Mouse (Mus musculus): ENCODE measurements around the gene Lrba. TPM values are rescaled to one million over a fixed set of nuclear protein-coding genes. Genes with fewer than 3 reads are reported as not detected.
A peak's percentile ranks its signal among the peaks of the same experiment; 100 is the strongest.

Gene Lrba
- polyA plus RNA-seq, 1 experiment from 2014 or later = 5.7 TPM

DNA sequence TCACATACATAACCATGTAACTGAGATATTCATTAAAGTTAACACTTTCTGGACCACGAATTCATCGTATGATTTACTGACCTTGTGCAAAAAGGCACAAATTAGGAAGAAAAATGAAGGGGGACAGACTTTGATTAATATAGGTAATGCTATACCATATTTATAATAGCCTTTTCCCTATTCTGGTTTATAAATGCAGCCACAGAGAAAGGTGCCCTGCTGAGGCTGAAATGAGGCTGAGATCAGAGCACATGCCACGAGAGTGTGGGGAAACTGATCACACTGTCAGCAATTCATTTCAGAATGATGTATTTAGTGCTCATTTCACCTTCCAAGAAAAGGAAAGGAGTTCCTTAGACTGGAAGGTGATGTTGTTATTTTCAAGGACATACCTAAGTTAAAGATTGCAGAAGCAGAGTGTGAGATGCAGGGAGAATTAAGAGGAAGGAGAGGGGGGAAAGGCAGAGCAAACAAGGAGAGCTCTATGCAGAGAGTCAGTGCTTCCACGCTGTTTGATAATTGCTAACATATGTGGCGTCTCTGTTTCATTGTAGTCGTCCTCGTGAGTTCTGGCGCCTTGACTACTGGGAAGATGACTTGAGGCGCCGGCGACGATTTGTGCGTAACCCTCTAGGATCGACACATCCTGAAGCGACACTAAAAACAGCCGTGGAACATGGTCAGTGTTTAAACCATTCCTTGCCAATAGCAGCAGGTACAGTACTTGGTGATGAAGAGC lies 307.2 kb downstream of the Lrba start:
- Histone ChIP-seq H3K9ac (no peak overlapping the region), H3K4me1 (replicated peaks) (peaks cover 8% of the 10 kb centered on the region), H3K27ac (replicated peaks) (peak overlapping the region; percentile 75), H3K27me3 (no peaks in the 10 kb centered on the region), H3K4me3 (no peak overlapping the region), H3K4me2 (peak overlapping the region; percentile 29), H3K9me3 (no peaks in the 10 kb centered on the region), H3K36me3 (no peaks in the 10 kb centered on the region)
- 33% methylated on average over 16 of the region's 16 CpGs for WGBS
- peak; percentile 51; the same call in 1 of the 2 replicates for ATAC-seq (ENCODE audit: low FRiP score, low read depth)

DNA sequence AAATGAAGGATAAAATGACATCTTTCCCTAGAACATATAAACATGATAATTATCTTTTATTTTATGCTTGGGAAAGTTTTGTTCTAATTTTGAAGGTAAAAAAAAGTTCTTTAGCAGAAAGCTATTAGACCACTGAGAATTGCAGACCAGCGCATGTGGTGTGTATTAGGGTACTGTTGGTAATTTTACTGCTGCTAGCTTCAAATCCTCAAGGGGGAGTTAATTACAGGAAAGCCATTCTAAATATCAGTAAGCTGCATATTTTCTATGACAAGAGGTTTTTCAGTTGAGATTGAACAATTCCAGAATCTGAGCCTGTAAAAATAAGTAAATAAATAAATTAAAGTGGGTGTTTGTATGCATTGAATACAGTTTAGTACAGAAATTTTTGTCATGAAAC lies 312.3 kb downstream of the Lrba start:
- Histone ChIP-seq H3K36me3 (no peaks in the 10 kb centered on the region), H3K9me3 (no peaks in the 10 kb centered on the region), H3K4me2 (no peak overlapping the region), H3K4me1 (replicated peaks) (peaks cover 21% of the 10 kb centered on the region), H3K27ac (replicated peaks) (no peak overlapping the region), H3K9ac (no peak overlapping the region), H3K4me3 (no peak overlapping the region), H3K27me3 (no peaks in the 10 kb centered on the region)
- WGBS = 44% methylated on average over 1 of the region's 1 CpGs
- ATAC-seq (ENCODE audit: low FRiP score, low read depth) = no peak

- H3K27ac ChIP-seq (replicated peaks) = peak overlapping the region; percentile 83
- H3K4me2 ChIP-seq = peak overlapping the region; percentile 43
- no peaks in the 10 kb centered on the region for H3K36me3 ChIP-seq
- no peaks in the 10 kb centered on the region for H3K9me3 ChIP-seq
- no peak overlapping the region for H3K4me3 ChIP-seq
- 21% methylated on average over 13 of the region's 13 CpGs for WGBS
- peaks cover 17% of the 10 kb centered on the region for H3K4me1 ChIP-seq (replicated peaks)
- ATAC-seq (ENCODE audit: low FRiP score, low read depth) = peak; percentile 69
- H3K9ac ChIP-seq = 0 out of 2 replicates have a peak overlapping the region, but pooled peaks have one; percentile 22
- no peaks in the 10 kb centered on the region for H3K27me3 ChIP-seq
These were observed 314.4 kb downstream of the Lrba start for GRCm38 (mm10) chr3:86538645-86539554.

GRCm38 (mm10) chr3:86539555-86540168 lies 315.2 kb downstream of the Lrba start:
- peak; percentile 57; the same call in 1 of the 2 replicates for ATAC-seq (ENCODE audit: low FRiP score, low read depth)
- Histone ChIP-seq H3K9me3 (no peaks in the 10 kb centered on the region), H3K36me3 (no peaks in the 10 kb centered on the region), H3K4me2 (peak overlapping the region; percentile 43), H3K4me3 (peak overlapping the region; percentile 9; the same call in 1 of the 2 replicates), H3K9ac (peak overlapping the region; percentile 26; the same call in 1 of the 2 replicates), H3K27ac (replicated peaks) (peak overlapping the region; percentile 83), H3K27me3 (no peaks in the 10 kb centered on the region), H3K4me1 (replicated peaks) (peaks cover 17% of the 10 kb centered on the region)
- 27% methylated on average over 11 of the region's 11 CpGs for WGBS

DNA sequence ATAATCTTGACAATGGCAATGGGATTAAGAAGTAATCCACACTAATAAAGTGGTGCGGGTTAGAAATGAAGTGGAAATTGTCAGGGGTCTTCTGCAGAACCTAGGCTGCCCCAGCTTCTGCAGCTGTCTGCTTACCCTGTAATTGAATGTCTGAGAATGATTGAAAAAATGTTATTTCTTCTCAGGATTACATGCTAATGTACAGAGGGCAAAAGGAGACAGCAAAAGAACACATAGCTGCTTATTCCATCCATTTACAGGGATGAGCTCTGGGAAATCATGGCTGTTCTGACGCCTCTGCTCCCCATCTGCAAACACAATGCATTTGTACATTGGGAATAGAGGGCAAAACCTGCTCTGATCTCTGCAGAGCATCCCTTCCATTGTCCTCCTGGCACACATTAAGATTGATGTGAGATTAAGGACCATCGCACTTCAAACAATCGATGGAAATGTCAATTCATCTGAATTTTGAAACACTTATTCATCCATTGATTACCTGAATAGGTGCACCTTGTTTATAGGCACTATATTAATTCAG lies 316.7 kb downstream of the Lrba start:
- Histone ChIP-seq H3K9ac (peak overlapping the region; percentile 20), H3K27ac (replicated peaks) (peak overlapping the region; percentile 81), H3K4me2 (peak overlapping the region; percentile 45), H3K27me3 (no peaks in the 10 kb centered on the region), H3K36me3 (no peaks in the 10 kb centered on the region), H3K4me3 (peak overlapping the region; percentile 9), H3K9me3 (no peaks in the 10 kb centered on the region), H3K4me1 (replicated peaks) (peaks cover 20% of the 10 kb centered on the region)
- ATAC-seq (ENCODE audit: low FRiP score, low read depth) = no peak; the same call in 1 of the 2 replicates
- 37% methylated on average over 4 of the region's 4 CpGs for WGBS

GRCm38 (mm10) chr3:86541863-86542397 lies 317.4 kb downstream of the Lrba start:
- peak overlapping the region; percentile 79 for H3K27ac ChIP-seq (replicated peaks)
- no peaks in the 10 kb centered on the region for H3K27me3 ChIP-seq
- H3K36me3 ChIP-seq = no peaks in the 10 kb centered on the region
- peak overlapping the region; percentile 51 for H3K4me2 ChIP-seq
- peak overlapping the region; percentile 33 for H3K4me3 ChIP-seq
- H3K4me1 ChIP-seq (replicated peaks) = peaks cover 28% of the 10 kb centered on the region
- ATAC-seq (ENCODE audit: low FRiP score, low read depth) = no peak
- no peaks in the 10 kb centered on the region for H3K9me3 ChIP-seq
- H3K9ac ChIP-seq = peak overlapping the region; percentile 23; the same call in 1 of the 2 replicates
- 49% methylated on average over 1 of the region's 1 CpGs for WGBS

GRCm38 (mm10) chr3:86544785-86545184 lies 320.3 kb downstream of the Lrba start:
- ATAC-seq (ENCODE audit: low FRiP score, low read depth) = no peak
- Histone ChIP-seq H3K4me3 (peak overlapping the region; percentile 44), H3K9me3 (no peaks in the 10 kb centered on the region), H3K9ac (peak overlapping the region; percentile 53), H3K4me1 (replicated peaks) (peaks cover 20% of the 10 kb centered on the region), H3K36me3 (no peaks in the 10 kb centered on the region), H3K4me2 (peak overlapping the region; percentile 42), H3K27ac (replicated peaks) (peak overlapping the region; percentile 83), H3K27me3 (0 out of 2 replicates have a peak, but pooled peaks cover 2% of the 10 kb centered on the region)
- WGBS = 49% methylated on average over 3 of the region's 3 CpGs

DNA sequence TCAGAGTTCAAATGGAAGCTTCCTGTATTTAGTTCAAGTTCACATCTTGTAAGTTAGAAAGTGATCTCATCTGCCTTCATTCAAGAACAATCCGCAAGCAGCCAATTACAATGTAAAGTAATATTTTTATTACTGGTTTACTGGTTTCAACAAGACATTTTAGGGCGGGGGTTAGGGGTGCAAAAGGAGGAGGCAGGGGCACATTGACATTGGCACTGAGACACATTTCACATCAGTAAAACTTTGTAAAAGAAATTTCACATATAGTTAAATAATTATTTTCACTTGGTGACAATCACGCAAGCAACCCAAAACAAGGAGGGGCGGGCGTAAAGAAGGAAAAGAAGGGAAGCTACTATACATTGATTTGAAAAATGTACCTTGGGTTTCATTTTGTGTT lies 321.5 kb downstream of the Lrba start:
- Histone ChIP-seq H3K36me3 (no peaks in the 10 kb centered on the region), H3K9me3 (no peaks in the 10 kb centered on the region), H3K4me2 (peak overlapping the region; percentile 60), H3K4me3 (peak overlapping the region; percentile 49), H3K27ac (replicated peaks) (peak overlapping the region; percentile 94), H3K4me1 (replicated peaks) (peaks cover 23% of the 10 kb centered on the region), H3K27me3 (0 out of 2 replicates have a peak, but pooled peaks cover 2% of the 10 kb centered on the region), H3K9ac (peak overlapping the region; percentile 68)
- WGBS = 21% methylated on average over 5 of the region's 5 CpGs
- no peak for ATAC-seq (ENCODE audit: low FRiP score, low read depth)

- H3K9me3 ChIP-seq = no peaks in the 10 kb centered on the region
- no peaks in the 10 kb centered on the region for H3K36me3 ChIP-seq
- H3K4me1 ChIP-seq (replicated peaks) = peaks cover 23% of the 10 kb centered on the region
- WGBS = under 1% methylated on average over 45 of the region's 45 CpGs
- H3K4me3 ChIP-seq = peak overlapping the region; percentile 49
- 0 out of 2 replicates have a peak, but pooled peaks cover 2% of the 10 kb centered on the region for H3K27me3 ChIP-seq
- peak overlapping the region; percentile 94 for H3K27ac ChIP-seq (replicated peaks)
- no peak for ATAC-seq (ENCODE audit: low FRiP score, low read depth)
- H3K4me2 ChIP-seq = peak overlapping the region; percentile 60
- H3K9ac ChIP-seq = peak overlapping the region; percentile 68
These were observed 322.2 kb downstream of the Lrba start for GRCm38 (mm10) chr3:86546471-86547250.

GRCm38 (mm10) chr3:86547251-86547791 lies 322.8 kb downstream of the Lrba start:
- Histone ChIP-seq H3K4me3 (peak overlapping the region; percentile 49), H3K4me2 (peak overlapping the region; percentile 60), H3K36me3 (no peaks in the 10 kb centered on the region), H3K9me3 (no peaks in the 10 kb centered on the region), H3K4me1 (replicated peaks) (peaks cover 23% of the 10 kb centered on the region), H3K27me3 (0 out of 2 replicates have a peak, but pooled peaks cover 4% of the 10 kb centered on the region), H3K9ac (peak overlapping the region; percentile 68), H3K27ac (replicated peaks) (peak overlapping the region; percentile 94)
- no peak for ATAC-seq (ENCODE audit: low FRiP score, low read depth)
- 1% methylated on average over 42 of the region's 42 CpGs for WGBS
